Mouse (Mus musculus): ENCODE data around the gene 4931428L18Rik.

4931428L18Rik gene

GRCm38 (mm10) chr1:31152799-31153426 is 69.6 kb downstream of the 4931428L18Rik start:
- no peak for DNase-seq (ENCODE audit: low read depth, low spot score)

GRCm38 (mm10) chr1:31150546-31150945 is 71.9 kb downstream of the 4931428L18Rik start:
- no peak for DNase-seq (ENCODE audit: low read depth, low spot score)

GRCm38 (mm10) chr1:31149671-31150070 is 72.8 kb downstream of the 4931428L18Rik start:
- peak; percentile 33 for DNase-seq (ENCODE audit: low read depth, low spot score)

DNA sequence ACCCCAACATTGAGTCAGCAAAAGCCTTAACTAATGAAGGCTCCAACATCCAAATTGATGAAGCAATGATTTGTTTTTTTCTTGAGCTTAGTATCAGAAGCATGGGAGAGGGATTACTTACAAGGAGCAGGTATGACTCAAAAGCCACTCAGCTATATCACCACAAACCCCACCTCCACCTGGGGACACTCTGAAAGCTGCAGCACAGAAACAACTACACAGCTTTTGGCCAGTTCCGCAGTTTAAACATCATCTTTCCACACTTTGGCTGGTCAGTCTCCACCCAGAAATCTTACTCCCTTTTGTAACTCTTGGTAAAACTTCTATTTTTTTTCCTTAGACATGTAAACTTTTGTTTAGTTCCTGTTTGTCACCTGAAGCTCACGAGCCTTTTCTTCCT is 78.9 kb downstream of the 4931428L18Rik start:
- DNase-seq (ENCODE audit: low read depth, low spot score), result no peak

DNA sequence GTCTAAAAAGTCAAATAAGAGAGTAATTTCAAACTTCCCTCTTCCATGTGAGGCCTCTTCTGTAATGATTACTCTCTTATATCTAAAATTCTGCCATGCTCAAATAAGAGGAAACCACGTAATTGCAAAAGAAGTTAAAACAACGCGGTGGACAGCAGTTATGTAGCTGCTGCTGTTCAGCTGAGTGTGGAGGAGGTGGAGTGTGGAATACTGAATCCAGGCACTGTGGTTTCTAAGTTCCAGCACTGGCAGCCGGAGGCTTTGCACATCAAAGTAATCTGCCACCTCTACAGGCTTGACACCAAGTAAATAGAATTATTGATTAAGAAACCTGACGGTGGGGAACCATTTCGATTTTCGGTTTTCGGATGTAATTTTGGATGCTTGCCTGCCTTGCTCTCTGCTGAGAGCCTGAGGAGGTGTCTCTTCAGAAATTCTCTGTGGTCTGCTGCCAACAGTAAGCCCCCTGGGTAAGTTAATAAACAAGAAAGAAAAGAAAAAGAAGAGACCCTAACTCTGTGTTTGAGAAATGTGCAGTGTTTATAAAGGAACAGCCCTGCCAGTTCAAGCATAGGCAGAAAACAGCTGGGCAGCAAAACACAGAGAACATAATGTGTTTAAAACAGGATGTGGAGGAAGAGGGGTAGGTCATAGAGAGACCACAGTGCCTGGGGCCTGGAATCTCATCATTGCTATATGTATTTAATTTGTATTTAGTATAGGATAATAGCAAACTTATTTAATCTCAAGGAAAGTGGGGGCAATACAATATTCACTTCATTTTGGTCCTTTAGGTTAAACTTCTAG is 80.0 kb downstream of the 4931428L18Rik start:
- peak; percentile 38 for DNase-seq (ENCODE audit: low read depth, low spot score)

GRCm38 (mm10) chr1:31138387-31138786 is 84.1 kb downstream of the 4931428L18Rik start:
- DNase-seq (ENCODE audit: low read depth, low spot score), result no peak

DNA sequence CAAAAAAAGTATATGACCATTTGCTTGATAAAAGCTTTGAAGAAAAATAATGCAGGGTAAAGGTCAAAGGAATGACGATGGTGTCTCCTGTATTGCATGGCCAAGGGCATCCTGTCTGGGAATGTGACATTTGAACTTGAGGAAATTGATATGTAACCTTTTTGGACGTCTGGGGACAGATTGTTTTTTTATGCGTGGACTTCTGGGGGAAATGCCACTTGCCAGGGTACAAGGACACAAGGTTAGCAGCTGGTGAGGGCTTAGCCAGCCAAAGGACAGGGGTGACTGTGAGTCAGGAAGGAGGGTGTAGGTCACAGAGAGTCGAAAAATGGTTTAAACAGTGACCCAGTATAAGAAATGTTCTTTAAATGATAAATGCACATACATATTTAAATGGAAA is 109.0 kb downstream of the 4931428L18Rik start:
- DNase-seq (ENCODE audit: low read depth, low spot score), result no peak

DNA sequence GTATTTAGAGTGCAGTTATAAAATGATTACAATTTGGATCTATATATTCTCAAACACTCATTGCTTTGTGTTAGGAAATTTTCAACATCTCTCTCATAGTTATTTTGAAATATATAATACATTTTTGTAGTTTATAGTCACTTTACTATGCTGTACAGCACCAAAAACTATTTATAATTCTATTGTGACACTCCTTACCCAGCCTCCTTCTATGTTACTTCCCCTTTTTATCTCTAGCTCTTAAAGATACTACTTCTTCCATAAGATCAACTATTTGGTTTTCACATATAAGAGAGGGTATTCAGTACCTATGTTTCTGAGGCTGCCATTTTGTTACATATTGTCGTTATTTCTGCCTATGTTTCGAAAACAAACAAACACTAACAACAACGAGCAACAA is 114.5 kb downstream of the 4931428L18Rik start:
- DNase-seq (ENCODE audit: low read depth, low spot score), result no peak

- peak; percentile 33 for DNase-seq (ENCODE audit: low read depth, low spot score)
Observed at GRCm38 (mm10) chr1:31102863-31103657, 119.4 kb downstream of the 4931428L18Rik start.

GRCm38 (mm10) chr1:31102280-31102679 is 120.2 kb downstream of the 4931428L18Rik start:
- DNase-seq (ENCODE audit: low read depth, low spot score), result no peak

DNA sequence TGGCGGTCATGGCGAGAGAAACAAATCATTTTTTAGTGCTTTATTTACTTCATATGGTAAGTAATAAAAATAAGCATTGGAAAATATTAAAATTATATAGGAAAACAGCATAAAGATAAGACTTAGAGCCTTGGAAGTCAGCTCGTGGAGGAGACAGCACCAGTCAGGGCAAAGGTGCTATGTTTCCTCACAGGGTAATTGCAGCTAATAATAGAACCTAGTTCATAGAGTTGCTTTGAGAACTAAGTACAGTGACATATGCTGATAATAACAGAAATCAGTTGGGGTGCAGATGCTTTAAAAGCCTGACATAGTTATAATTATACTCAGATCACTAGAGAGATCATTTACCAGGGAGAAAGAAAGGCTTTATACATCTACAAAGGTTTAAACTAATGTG is 125.3 kb downstream of the 4931428L18Rik start:
- DNase-seq (ENCODE audit: low read depth, low spot score), result no peak

- DNase-seq (ENCODE audit: low read depth, low spot score), result no peak
Observed at GRCm38 (mm10) chr1:31096466-31096793, 126.1 kb downstream of the 4931428L18Rik start.

DNA sequence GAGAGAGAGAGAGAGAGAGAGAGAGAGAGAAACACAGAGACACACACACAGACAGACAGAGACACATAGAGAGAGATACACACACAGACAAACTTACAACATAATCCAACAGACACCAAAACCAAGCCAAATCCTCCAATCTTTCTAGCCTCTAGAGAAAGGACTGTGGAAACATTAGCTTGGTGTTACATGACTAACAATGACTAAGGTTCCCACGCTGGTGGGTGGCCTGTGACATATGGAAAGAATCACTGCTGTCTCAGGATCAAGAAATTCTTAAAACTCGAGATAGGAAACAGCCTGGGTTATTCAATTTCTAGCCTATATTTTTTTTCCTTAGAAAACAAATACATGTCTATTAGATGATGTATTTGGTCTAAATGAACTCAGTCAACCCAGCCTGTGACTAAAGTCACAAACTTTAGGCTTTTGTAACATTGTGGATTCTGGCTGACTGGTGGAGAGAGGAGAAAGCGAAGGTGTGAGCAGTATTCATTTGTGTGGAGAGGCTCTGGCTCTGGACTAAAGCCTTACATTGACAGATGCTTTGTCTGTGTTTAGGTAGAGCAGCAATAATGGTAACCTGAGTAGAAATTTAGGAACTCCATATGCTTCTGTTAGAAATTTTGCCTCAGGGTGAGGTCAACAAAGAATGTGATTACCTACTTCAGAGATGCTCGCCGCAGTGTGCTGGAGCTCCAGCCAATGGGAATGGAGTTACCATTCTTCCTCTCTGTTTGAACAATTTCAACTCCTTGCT is 126.6 kb downstream of the 4931428L18Rik start:
- peak; percentile 69 for DNase-seq (ENCODE audit: low read depth, low spot score)

DNA sequence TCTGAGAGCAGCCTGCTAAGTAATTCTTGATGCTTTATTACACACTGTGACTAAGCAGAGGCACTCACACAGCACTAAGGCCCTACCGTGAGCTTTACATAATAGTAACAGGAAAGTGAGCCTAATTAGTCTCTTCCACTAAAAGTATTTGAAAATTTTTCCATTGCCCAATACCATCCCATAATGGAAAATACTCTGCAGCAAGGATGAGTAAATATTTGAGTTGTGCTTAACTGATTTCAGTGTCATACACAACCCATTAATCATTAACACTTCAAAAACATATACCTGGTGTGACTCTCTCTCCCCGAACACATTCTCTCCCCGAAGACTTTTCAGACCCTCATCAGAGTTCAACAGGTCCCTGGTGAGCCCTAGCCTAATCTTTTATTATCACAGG is 127.7 kb downstream of the 4931428L18Rik start:
- DNase-seq (ENCODE audit: low read depth, low spot score), result no peak

- DNase-seq (ENCODE audit: low read depth, low spot score), result no peak
Observed at GRCm38 (mm10) chr1:31093939-31094338, 128.5 kb downstream of the 4931428L18Rik start.

DNA sequence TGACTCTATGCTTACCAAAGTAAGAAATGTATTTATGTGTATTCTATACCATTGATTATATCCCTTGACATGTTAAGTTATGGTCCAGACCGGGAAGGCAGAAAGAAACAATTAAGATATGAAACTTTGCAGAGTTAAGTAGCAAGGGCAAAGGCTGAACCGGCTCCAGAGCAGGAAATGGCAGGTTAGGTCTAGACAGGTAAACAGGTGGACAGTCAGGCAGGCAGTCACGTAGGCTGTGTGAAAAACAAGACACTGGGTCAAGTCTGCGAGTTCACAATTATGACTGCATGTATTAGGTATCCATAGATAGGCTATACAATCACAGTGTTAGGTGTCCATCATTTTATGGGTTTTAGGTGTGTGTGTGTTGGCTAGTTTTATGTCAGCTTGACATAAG is 133.8 kb downstream of the 4931428L18Rik start:
- no peak for DNase-seq (ENCODE audit: low read depth, low spot score)

DNA sequence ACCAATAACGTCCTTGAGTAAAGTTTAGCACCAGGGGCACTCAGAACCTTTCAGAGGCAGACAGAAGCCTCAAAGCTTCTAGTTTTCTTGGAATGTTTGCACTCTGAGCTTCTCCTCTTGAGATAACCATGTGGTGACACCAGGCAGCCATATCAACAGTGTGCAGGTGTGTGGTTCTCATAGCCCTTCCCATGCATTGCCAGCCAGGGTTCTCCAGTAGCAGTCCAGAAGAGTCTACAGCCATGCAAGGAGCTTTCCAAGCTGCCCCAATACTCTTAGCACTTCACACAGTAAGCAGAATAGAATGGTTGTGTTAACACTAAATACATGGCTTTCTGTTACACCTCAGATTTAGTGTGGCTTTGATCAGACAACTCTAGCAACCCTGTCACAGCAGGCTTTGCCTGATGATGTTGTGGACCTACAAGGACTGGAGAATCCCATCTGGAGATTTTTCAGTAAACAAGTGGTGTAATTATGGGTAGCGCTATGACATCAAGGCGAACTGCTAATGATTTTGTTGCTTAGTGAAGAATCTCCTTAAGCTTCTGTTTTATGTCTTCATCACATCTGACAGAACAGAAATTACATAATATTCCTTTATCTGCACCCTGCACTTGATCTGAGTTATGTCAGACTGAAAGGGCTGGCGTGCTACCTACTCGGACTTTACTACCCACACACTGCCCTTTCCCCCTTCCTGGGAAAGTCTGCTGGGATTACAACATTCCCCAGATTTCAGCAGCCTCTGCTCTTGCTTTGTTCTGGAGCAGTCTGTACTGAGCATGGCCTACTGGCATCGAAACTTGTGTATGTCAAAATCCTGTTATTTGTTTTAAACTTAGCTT is 149.7 kb downstream of the 4931428L18Rik start:
- DNase-seq (ENCODE audit: low read depth, low spot score), result no peak

GRCm38 (mm10) chr1:31071209-31071608 is 151.3 kb downstream of the 4931428L18Rik start:
- no peak for DNase-seq (ENCODE audit: low read depth, low spot score)

GRCm38 (mm10) chr1:31064817-31065740 is 157.4 kb downstream of the 4931428L18Rik start:
- DNase-seq (ENCODE audit: low read depth, low spot score), result peak; percentile 63

DNA sequence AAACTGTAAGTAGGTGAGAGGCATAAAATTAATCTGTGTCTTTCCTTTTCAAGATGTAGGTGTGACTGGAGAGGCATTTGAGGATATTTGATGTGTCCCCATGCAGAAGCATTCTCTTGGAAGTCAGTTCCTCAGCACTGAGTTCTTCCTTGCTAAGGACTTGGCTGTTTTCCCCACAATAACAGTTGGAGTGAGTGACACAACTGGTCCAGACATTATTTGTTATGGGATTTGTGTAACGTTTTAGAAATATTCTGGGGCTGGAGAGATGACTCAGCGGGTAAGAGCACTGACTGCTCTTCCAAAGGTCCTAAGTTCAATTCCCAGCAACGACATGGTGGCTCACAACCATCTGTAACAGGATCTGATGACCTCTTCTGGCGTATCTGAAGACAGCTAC is 162.7 kb downstream of the 4931428L18Rik start:
- DNase-seq (ENCODE audit: low read depth, low spot score), result no peak

Data from brain, adult 2 months (tissue).